Mouse (Mus musculus): ENCODE measurements around the gene Sox6. TPM values are rescaled to one million over a fixed set of nuclear protein-coding genes. Genes with fewer than 3 reads are reported as not detected.

Gene Sox6
- polyA plus RNA-seq, 1 experiment from 2014 or later = 31.7 TPM

DNA sequence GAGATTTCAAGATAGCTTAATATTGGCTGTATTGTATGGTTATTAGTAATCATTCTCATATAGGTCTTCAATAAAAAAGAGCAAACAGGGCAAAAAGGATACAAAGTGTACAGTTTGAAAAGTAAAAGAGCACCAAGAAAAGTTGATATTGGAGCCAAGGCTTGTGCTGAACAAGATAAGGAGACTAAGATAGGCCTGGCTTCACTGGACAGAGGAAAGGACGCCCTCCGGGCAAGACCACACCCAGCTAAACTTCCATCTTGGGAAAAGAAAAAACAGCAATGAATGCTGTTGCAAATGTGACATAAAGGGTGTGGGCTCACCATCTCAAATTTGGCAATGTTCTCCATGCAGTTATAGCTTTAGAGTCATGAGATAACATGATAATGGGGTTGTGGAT lies 165.7 kb downstream of the Sox6 start:
- Histone ChIP-seq H3K4me1 (replicated peaks) (peaks cover 7% of the 10 kb centered on the region), H3K9me3 (no peaks in the 10 kb centered on the region), H3K4me2 (no peak overlapping the region), H3K27ac (replicated peaks) (no peak overlapping the region), H3K36me3 (no peaks in the 10 kb centered on the region), H3K4me3 (no peak overlapping the region), H3K27me3 (no peaks in the 10 kb centered on the region), H3K9ac (no peak overlapping the region)
- WGBS = 98% methylated on average over 2 of the region's 2 CpGs
- ATAC-seq (ENCODE audit: low FRiP score, low read depth) = no peak

DNA sequence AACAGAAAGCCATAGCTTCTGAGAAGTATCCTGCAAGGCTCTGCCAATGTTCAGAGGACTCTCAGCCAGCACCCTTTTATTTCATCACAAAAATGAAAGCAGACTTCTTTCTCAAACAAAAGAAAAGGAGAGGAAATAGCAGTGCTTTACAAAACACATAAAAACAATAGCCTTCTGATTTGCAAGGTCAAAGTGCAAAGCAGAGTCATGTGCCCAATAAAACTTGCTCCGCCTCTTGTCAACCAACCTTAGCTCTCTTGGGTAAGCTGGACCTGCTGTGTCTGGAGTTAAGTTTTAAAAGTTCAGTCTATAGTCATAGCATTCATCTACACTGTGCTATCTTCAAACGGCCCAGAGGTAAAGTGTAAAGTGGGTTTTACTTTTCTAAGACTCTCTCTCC lies 170.1 kb downstream of the Sox6 start:
- no peak for ATAC-seq (ENCODE audit: low FRiP score, low read depth)
- H3K27me3 ChIP-seq = no peaks in the 10 kb centered on the region
- WGBS = 83% methylated on average over 2 of the region's 2 CpGs
- H3K9ac ChIP-seq = no peak overlapping the region
- H3K4me1 ChIP-seq (replicated peaks) = peaks cover 30% of the 10 kb centered on the region
- no peak overlapping the region for H3K4me2 ChIP-seq
- no peak overlapping the region for H3K27ac ChIP-seq (replicated peaks)
- no peaks in the 10 kb centered on the region for H3K36me3 ChIP-seq
- no peak overlapping the region for H3K4me3 ChIP-seq
- no peaks in the 10 kb centered on the region for H3K9me3 ChIP-seq

- Histone ChIP-seq H3K4me1 (replicated peaks) (peaks cover 30% of the 10 kb centered on the region), H3K27ac (replicated peaks) (no peak overlapping the region), H3K9me3 (no peaks in the 10 kb centered on the region), H3K4me3 (no peak overlapping the region), H3K27me3 (no peaks in the 10 kb centered on the region), H3K9ac (no peak overlapping the region), H3K36me3 (no peaks in the 10 kb centered on the region), H3K4me2 (peak overlapping the region; percentile 10; the same call in 1 of the 2 replicates)
- WGBS = 19% methylated on average over 10 of the region's 10 CpGs
- ATAC-seq (ENCODE audit: low FRiP score, low read depth) = no peak
These were observed 170.9 kb downstream of the Sox6 start for GRCm38 (mm10) chr7:115867518-115868270.

DNA sequence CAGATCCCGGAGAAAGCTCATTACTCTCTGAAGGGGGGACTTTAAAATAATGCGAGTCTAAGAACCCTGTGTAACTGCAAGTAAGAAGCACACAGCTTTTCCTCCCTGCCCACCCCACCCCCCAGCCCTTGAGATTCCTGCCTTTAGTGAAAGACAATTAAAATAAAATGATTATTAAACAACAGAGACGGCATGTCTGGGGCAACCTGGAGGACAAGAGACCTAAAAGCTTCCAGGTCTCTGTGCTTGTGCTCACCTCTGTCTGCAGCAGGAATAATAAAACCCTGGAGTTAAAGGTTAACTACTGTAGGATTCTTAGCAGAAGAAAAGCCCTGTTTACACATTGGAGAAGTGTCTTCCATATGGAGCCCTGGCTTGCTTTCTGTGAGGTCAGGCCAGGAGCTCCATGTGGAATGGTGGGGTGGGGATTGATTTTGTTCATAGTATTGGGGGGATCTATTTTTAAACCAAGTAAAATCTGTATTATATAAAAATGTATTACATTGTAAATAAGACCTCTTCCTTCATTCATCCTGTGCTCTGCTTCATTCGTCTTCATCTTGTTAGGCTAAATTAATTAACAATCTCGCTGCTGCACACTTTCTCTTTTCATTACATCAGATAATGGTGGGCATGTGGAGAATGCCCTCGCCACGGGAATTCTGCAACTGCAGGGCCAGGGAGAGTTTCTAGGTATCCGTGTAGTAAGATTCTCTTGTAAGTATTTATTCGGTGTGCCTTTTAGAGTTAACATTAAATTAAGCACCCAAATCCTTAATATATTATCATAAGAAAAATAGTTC lies 171.7 kb downstream of the Sox6 start:
- Histone ChIP-seq H3K4me2 (no peak overlapping the region), H3K36me3 (no peaks in the 10 kb centered on the region), H3K4me3 (no peak overlapping the region), H3K27me3 (no peaks in the 10 kb centered on the region), H3K9ac (no peak overlapping the region), H3K4me1 (replicated peaks) (peaks cover 30% of the 10 kb centered on the region), H3K9me3 (no peaks in the 10 kb centered on the region), H3K27ac (replicated peaks) (no peak overlapping the region)
- no peak for ATAC-seq (ENCODE audit: low FRiP score, low read depth)
- 16% methylated on average over 9 of the region's 9 CpGs for WGBS

GRCm38 (mm10) chr7:115865979-115866697 lies 172.5 kb downstream of the Sox6 start:
- no peak overlapping the region for H3K27ac ChIP-seq (replicated peaks)
- H3K27me3 ChIP-seq = no peaks in the 10 kb centered on the region
- no peak for ATAC-seq (ENCODE audit: low FRiP score, low read depth)

GRCm38 (mm10) chr7:115865231-115865630 lies 173.4 kb downstream of the Sox6 start:
- no peak overlapping the region for H3K4me2 ChIP-seq
- H3K9ac ChIP-seq = no peak overlapping the region
- 39% methylated on average over 6 of the region's 6 CpGs for WGBS
- ATAC-seq (ENCODE audit: low FRiP score, low read depth) = no peak
- H3K36me3 ChIP-seq = no peaks in the 10 kb centered on the region
- no peaks in the 10 kb centered on the region for H3K27me3 ChIP-seq
- peaks cover 30% of the 10 kb centered on the region for H3K4me1 ChIP-seq (replicated peaks)
- H3K4me3 ChIP-seq = no peak overlapping the region
- H3K9me3 ChIP-seq = no peaks in the 10 kb centered on the region
- H3K27ac ChIP-seq (replicated peaks) = no peak overlapping the region

More at GRCm38 (mm10) chr7:115865979-115866697, 172.5 kb downstream of the Sox6 start:
- Histone ChIP-seq H3K36me3 (no peaks in the 10 kb centered on the region), H3K4me3 (no peak overlapping the region), H3K4me2 (no peak overlapping the region), H3K4me1 (replicated peaks) (peaks cover 30% of the 10 kb centered on the region), H3K9ac (no peak overlapping the region), H3K9me3 (no peaks in the 10 kb centered on the region)
- 13% methylated on average over 9 of the region's 9 CpGs for WGBS

DNA sequence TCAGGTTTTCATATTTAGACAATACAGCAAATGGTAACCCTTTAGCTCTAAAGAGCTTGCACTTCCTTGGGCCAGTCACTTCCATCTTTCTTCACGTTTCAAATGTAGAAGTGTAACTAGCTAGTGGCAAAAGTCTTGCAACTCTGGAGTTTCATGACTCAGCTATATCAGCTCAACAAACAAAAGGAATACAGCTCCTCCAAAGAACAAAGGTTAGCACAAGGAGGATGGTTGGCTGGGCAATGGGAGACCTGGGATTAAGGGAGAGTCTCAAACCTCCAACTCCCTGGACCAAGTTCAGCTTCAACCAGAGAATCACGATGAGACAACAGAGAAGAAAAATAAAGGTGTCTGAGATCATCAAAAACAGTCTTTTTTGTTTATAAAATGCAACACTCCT lies 174.2 kb downstream of the Sox6 start:
- 35% methylated on average over 2 of the region's 2 CpGs for WGBS
- no peak overlapping the region for H3K4me2 ChIP-seq
- no peaks in the 10 kb centered on the region for H3K9me3 ChIP-seq
- no peak overlapping the region for H3K27ac ChIP-seq (replicated peaks)
- no peak for ATAC-seq (ENCODE audit: low FRiP score, low read depth)
- no peaks in the 10 kb centered on the region for H3K27me3 ChIP-seq
- peaks cover 30% of the 10 kb centered on the region for H3K4me1 ChIP-seq (replicated peaks)
- H3K36me3 ChIP-seq = no peaks in the 10 kb centered on the region
- H3K9ac ChIP-seq = no peak overlapping the region
- no peak overlapping the region for H3K4me3 ChIP-seq

DNA sequence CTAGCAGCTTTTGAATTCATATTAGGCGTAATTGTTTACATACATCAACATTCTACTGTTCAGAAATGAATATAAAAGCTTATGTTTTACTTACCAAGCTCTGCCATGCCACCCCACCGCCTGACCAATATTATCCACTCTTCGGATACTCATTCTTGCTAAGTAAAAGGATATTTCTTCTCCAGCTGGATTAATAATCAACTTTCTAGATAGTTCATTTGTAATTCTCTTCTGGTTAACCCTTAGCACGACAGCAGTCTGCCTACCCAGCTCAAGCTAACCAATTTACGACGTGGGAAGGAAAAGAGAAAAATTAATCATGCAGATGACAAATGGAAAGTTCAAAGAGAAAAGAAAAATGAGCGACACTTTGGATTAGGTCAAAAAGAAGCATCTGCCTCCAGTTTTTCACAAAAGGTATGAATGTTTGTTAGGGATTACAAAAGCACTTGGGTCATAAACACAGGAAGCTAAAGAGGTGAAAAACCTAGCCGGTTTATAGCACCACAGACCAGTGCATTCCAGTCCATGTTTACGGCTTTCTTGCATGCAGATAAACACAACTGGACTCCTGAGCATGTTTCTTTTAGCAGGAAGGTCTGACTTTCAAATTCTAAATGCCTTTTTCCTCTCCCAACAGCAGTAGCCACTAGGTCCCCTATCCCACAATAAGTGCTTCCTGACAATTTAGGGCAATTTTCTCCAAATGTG lies 178.8 kb downstream of the Sox6 start:
- Histone ChIP-seq H3K4me1 (replicated peaks) (no peaks in the 10 kb centered on the region), H3K4me3 (no peak overlapping the region), H3K27me3 (no peaks in the 10 kb centered on the region), H3K4me2 (no peak overlapping the region), H3K36me3 (no peaks in the 10 kb centered on the region), H3K9ac (no peak overlapping the region), H3K9me3 (no peaks in the 10 kb centered on the region), H3K27ac (replicated peaks) (no peak overlapping the region)
- WGBS = 70% methylated on average over 9 of the region's 9 CpGs
- ATAC-seq (ENCODE audit: low FRiP score, low read depth) = no peak

DNA sequence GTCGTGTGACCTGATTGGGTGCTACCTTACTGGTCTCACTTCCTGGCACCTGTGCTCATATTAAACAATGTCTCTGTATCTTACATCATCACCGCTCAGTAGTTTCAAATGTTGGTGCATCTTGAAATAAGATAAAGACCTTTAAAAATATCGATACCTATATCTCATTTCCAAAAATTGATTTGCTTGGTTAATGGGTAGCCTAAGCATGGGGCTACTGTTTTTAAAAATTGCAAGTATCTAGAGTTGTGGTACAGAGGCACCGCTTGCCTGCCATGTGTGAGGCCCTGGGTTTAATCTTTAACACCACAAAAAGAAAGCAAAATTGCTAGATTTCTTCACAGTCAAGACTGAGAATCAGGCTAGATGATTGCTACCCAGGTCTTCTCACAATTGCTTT lies 187.5 kb downstream of the Sox6 start:
- no peak overlapping the region for H3K9ac ChIP-seq
- ATAC-seq (ENCODE audit: low FRiP score, low read depth) = no peak
- 95% methylated on average over 4 of the region's 4 CpGs for WGBS
- no peak overlapping the region for H3K4me3 ChIP-seq
- no peaks in the 10 kb centered on the region for H3K9me3 ChIP-seq
- H3K36me3 ChIP-seq = no peaks in the 10 kb centered on the region
- H3K4me2 ChIP-seq = no peak overlapping the region
- H3K27me3 ChIP-seq = no peaks in the 10 kb centered on the region
- no peak overlapping the region for H3K27ac ChIP-seq (replicated peaks)
- no peaks in the 10 kb centered on the region for H3K4me1 ChIP-seq (replicated peaks)

DNA sequence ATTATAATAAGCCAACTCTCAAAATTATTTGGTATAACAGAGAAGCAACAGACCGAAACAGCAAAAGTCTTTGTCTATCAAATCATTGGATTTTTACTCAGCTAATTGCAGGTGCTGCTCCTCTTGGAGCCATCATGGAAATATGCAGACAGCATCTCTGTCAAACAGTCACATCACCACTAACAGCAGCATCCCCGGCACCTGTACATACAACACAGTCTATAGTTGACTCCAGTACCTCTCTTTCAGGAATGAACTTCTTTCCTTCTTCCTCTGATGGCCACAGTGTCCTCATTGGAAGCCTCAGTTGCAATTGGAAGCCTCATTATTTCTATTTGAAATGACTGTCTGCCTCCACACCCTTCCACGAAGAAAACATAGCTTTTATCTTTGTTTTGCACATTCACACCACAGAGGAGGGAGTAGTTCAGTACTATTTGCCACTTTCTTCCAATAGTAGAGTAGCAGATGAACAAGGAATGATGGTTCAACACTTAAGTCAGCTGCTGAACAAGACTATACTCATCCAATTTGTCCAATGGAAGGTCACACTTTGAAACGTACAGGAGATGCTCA lies 192.7 kb downstream of the Sox6 start:
- no peak for ATAC-seq (ENCODE audit: low FRiP score, low read depth)
- Histone ChIP-seq H3K4me3 (no peak overlapping the region), H3K9ac (no peak overlapping the region), H3K36me3 (no peaks in the 10 kb centered on the region), H3K4me1 (replicated peaks) (no peaks in the 10 kb centered on the region), H3K4me2 (no peak overlapping the region), H3K9me3 (no peaks in the 10 kb centered on the region), H3K27me3 (no peaks in the 10 kb centered on the region), H3K27ac (replicated peaks) (no peak overlapping the region)
- 85% methylated on average over 4 of the region's 4 CpGs for WGBS

GRCm38 (mm10) chr7:115844910-115845309 lies 193.7 kb downstream of the Sox6 start:
- H3K27me3 ChIP-seq = no peaks in the 10 kb centered on the region
- H3K4me1 ChIP-seq (replicated peaks) = no peaks in the 10 kb centered on the region
- H3K4me3 ChIP-seq = no peak overlapping the region
- H3K9me3 ChIP-seq = no peaks in the 10 kb centered on the region
- no peaks in the 10 kb centered on the region for H3K36me3 ChIP-seq
- no peak overlapping the region for H3K27ac ChIP-seq (replicated peaks)
- ATAC-seq (ENCODE audit: low FRiP score, low read depth) = no peak
- H3K4me2 ChIP-seq = no peak overlapping the region
- WGBS = 95% methylated on average over 3 of the region's 3 CpGs
- no peak overlapping the region for H3K9ac ChIP-seq

All from hindbrain, embryonic 15.5 days (tissue).